9 mouse cellular contexts compared by ENCODE assay signal in the genomic region with DNA sequence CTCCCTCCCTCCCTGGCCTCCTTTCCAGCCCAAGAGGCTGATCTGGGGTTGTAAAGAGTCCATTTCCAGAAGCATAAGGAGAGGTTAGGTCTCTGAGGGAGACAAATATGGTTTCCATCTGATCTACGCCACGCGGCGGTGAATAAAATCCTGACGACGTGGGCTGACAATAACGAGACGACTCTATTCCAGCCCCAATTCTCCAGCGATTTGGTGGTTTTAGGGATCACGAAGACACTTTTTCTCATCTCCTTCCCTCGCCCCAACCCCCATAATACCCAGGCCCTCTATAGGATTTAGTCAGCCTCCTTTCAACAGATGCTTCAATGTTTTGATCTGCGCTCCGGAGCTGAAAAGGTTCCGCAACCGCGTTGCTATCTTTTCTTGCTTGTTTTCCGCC. TPM values are rescaled to one million over a fixed set of nuclear protein-coding genes. Genes with fewer than 3 reads are reported as not detected.
A peak's percentile ranks its signal among the peaks of the same experiment; 100 is the strongest.
DNase-seq lines count a peak whose midpoint lies in the region; ATAC-seq and TF ChIP-seq lines count a peak whose summit lies in the region.
"Had no signal": no experiment of that assay in that cellular context is flagged by ENCODE, and none has a peak within 500 bp of the region (broad histone marks: within the 10 kb centered on the region; RNA-seq: fewer than 3 reads in every experiment).

No protein-coding gene starts in this region.

- H3K27me3 ChIP-seq in forebrain, embryonic 10.5 days (ENCODE audit: poor library complexity, severe bottlenecking) = peaks cover 100% of the 10 kb centered on the region
- peaks cover 97% of the 10 kb centered on the region for H3K27me3 ChIP-seq in intestine, postnatal 0 days (replicated peaks; ENCODE audit: control insufficient read depth, insufficient read depth, low read length)
- peaks cover 95% of the 10 kb centered on the region for H3K27me3 ChIP-seq in neural tube, embryonic 13.5 days

- peaks cover 97% of the 10 kb centered on the region for H3K4me1 ChIP-seq in forebrain, embryonic 10.5 days
- no peaks in the 10 kb centered on the region for H3K4me1 ChIP-seq in intestine, postnatal 0 days (replicated peaks; ENCODE audit: control insufficient read depth, insufficient read depth, low read length)
- H3K4me1 ChIP-seq in neural tube, embryonic 13.5 days (replicated peaks) = peaks cover 51% of the 10 kb centered on the region

- H3K9ac ChIP-seq in intestine, postnatal 0 days (ENCODE audit: low read depth, low read length) = no peak overlapping the region
- H3K9ac ChIP-seq in neural tube, embryonic 13.5 days = peak overlapping the region; percentile 18; the same call in 1 of the 2 replicates

- peaks cover 63% of the 10 kb centered on the region for H3K36me3 ChIP-seq in forebrain, embryonic 10.5 days (replicated peaks)
- no peaks in the 10 kb centered on the region for H3K36me3 ChIP-seq in intestine, postnatal 0 days (ENCODE audit: control insufficient read depth, insufficient read depth)
- H3K36me3 ChIP-seq in neural tube, embryonic 13.5 days = no peaks in the 10 kb centered on the region

- H3K9me3 ChIP-seq in forebrain, embryonic 10.5 days = no peaks in the 10 kb centered on the region
- no peaks in the 10 kb centered on the region for H3K9me3 ChIP-seq in intestine, postnatal 0 days (ENCODE audit: control insufficient read depth)
- H3K9me3 ChIP-seq in neural tube, embryonic 13.5 days = no peaks in the 10 kb centered on the region

- no peak for ATAC-seq in intestine, postnatal 0 days
- ATAC-seq in neural tube, embryonic 13.5 days (ENCODE audit: low read depth) = no peak
- no peak for ATAC-seq in granulocyte monocyte progenitor cell, adult 5-6 weeks (replicated peaks; ENCODE audit: poor library complexity, severe bottlenecking)

- H3K4me2 ChIP-seq in intestine, postnatal 0 days (replicated peaks; ENCODE audit: low read depth) = peak overlapping the region; percentile 35
- peak overlapping the region; percentile 50 for H3K4me2 ChIP-seq in neural tube, embryonic 13.5 days

- H3K4me3 ChIP-seq in layer of hippocampus, adult 2 months = peak overlapping the region; percentile 43
- H3K4me3 ChIP-seq in forebrain, embryonic 10.5 days = peak overlapping the region; percentile 45
- H3K4me3 ChIP-seq in intestine, postnatal 0 days (ENCODE audit: low read depth, low read length) = peak overlapping the region; percentile 16
- H3K4me3 ChIP-seq in neural tube, embryonic 13.5 days = peak overlapping the region; percentile 20

- TF ChIP-seq CTCF in layer of hippocampus, adult 2 months (conservative IDR thresholded peaks at IDR 0.05) = no peak
- no peak for TF ChIP-seq CTCF in intestine, postnatal 0 days (IDR thresholded peaks at IDR 0.05; ENCODE audit: low read depth)

- peak overlapping the region; percentile 69 for H3K27ac ChIP-seq in layer of hippocampus, adult 2 months
- peak overlapping the region; percentile 89 for H3K27ac ChIP-seq in forebrain, embryonic 10.5 days
- no peak overlapping the region for H3K27ac ChIP-seq in intestine, postnatal 0 days (ENCODE audit: low read depth, low read length)
- peak overlapping the region; percentile 56 for H3K27ac ChIP-seq in neural tube, embryonic 13.5 days (replicated peaks)

- 1% methylated on average over 17 of the region's 17 CpGs for WGBS in forebrain, embryonic 10.5 days
- 2% methylated on average over 17 of the region's 17 CpGs for WGBS in intestine, postnatal 0 days
- 2% methylated on average over 17 of the region's 17 CpGs for WGBS in neural tube, embryonic 13.5 days

- DNase-seq in layer of hippocampus, adult 2 months (ENCODE audit: low spot score in 2 of 2) = no peak
- no peak for DNase-seq in layer of hippocampus, postnatal 25 days (ENCODE audit: extremely low spot score in 1 of 2, low spot score in 1 of 2)
- peak; percentile 46 for DNase-seq in forebrain, embryonic 10.5 days (ENCODE audit: extremely low spot score, low spot score)
- no peak for DNase-seq in left cerebral cortex, adult 9 months (ENCODE audit: low spot score in 2 of 2)
- no peak for DNase-seq in urinary bladder, postnatal 4 days (ENCODE audit: low spot score in 2 of 2)
- DNase-seq: thymus, postnatal 25 days had no signal

RNA-seq across cellular contexts. Expression of a gene that starts 19.3 kb away (rescaled TPM):
- 10 to 100 TPM; 10.5 to 13.5 TPM for total RNA-seq in layer of hippocampus, adult 2 months (2021)
- total RNA-seq in layer of hippocampus, postnatal 25 days (2021) = 1 to 10 TPM; 9.4 to 9.7 TPM
- polyA plus RNA-seq in forebrain, embryonic 10.5 days (2016; fragmentation: Nextera tagmentation; extraction: Ambion mirVana) = 76.8 and 79.6 TPM in 2 replicates
- polyA plus RNA-seq in intestine, postnatal 0 days (2015; fragmentation: Nextera tagmentation; extraction: Ambion mirVana) = 0.43 and 0.51 TPM in 2 replicates
- polyA plus RNA-seq in neural tube, embryonic 13.5 days (2015; fragmentation: Nextera tagmentation; extraction: Ambion mirVana) = 16.0 and 16.7 TPM in 2 replicates
- total RNA-seq in granulocyte monocyte progenitor cell, adult 5-6 weeks (2014; fragmentation: Nextera tagmentation) = not detected in 2 replicates
- 0.10 TPM in 1 of 2 replicates, not detected in the other for total RNA-seq in granulocyte monocyte progenitor cell, adult 5-6 weeks (2017)

Comparison
In these comparisons a context has a peak if more than half of its experiments do, and no peak if none do; other contexts are left out.
1. RNA of a gene that starts 19.3 kb away (total RNA-seq): 10.5 to 13.5 TPM in layer of hippocampus, adult 2 months and 9.4 to 9.7 TPM in layer of hippocampus, postnatal 25 days; 0.10 TPM in granulocyte monocyte progenitor cell, adult 5-6 weeks; every median in the first group is over 4 times any median in the second.
2. Peak in every context shown above with its lines, with median percentiles within 50 percentile points of each other: H3K4me3 ChIP-seq.